Mouse (Mus musculus) lung, postnatal 4 days (tissue): ENCODE results near the gene Olfr288.

Experiments
- DNase-seq, 2 experiments: peaks; one replicate each; pipeline ENCODE4 v3.0.0; 2021

The Olfr288 gene

DNA sequence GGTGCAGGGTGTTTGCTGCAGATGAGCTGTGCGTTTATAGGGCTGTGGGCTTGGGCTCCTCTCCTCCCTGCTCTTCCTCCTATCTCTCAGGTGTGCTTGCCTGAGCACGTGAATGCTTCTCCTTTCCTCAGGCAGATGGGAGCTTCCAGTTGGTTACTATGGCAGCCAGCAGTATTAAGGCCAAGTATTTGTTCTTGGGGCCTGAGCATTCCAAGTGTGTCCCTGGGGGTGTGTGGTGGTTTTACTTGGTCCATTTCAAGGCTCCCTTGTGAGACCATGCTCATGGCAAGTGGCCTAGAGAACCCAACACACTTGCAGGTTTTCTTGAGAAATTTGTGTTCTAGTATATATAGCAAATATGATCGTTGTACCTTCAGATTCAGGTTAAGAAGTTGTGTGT, at the start of gene Olfr288:
Gene Olfr288 (minus strand): TSS at position 101 of the 400 bp plus-strand sequence.
- DNase-seq = no peak

DNA sequence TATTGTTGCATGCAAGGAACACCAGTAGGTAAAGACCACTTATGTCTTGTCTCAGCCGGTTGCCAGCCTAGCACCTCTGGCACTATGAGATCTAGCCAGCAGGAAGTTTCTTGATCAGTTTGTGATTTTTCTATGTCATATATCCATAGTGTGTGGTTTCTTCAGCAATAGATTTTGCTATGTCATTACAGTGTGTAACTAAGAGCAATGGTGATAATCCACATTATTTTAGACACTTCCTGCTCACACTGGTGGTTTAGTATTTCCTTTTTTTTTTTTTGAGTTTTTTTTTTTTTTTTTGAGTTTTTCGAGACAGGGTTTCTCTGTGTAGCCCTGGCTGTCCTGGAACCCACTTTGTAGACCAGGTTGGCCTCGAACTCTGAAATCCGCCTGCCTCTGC, 40.1 kb upstream of the Olfr288 start:
- no peak for DNase-seq

DNA sequence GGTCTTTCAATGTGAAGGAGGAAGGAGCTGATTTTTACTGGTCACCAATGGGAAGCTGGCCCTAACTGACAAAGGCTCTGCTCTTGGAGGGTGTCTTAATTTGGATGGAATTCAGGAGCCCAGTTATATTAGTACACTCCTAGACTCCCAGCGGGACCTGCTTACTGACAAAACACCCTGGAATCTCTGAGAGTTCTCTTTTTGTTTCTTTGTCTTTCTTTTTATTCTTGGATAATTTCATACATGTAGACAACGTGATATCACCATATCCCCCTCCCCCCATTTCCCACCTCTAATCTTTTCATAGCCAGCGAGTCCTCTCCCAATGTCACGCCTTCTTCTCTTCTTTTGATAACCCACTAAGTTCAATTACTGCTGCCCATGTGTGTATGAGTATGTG, 39.0 kb upstream of the Olfr288 start, which contains the start of gene Olfr286:
Gene Olfr286 (minus strand): TSS at position 101 of the 400 bp plus-strand sequence.
- no peak for DNase-seq

DNA sequence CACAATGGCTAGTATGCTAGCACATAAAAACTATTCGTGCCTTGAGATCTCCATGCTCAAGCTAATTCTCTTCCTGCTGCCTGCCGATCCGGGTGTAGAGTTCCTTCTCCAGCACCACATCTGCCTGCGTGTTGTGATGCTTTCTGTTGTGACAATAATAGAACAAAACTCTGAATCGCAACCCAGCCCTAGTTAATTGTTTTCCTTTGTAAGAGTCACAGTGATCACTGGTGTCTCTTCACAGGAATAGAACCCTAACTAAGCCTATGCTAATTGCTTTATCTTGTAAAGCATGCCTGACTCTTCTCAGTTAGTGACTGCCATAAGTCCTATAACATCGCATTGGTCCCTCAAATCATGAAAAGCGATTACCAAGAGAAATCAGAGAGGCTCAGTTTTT, 30.8 kb upstream of the Olfr288 start:
- DNase-seq = no peak

DNA sequence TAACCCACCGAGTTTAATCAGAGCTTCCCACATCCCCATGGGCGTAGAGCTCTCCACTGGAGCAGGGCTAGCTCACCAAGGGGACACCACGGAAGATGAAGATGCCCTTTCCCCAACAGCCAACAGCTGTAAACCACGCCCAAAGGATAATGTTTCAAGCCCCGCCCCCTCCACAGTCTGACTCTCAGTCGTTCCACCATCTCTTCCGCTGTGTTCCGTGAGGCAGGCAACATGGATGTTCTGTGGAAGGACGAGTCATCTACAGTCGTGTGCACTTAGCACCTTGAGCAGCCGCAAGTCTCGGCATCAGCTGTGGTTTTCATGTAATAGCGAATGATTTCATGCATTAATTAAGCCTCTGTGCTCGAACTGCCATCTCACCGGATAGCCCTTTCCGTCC, 30.3 kb upstream of the Olfr288 start:
- peak in 1 of 2 experiments; percentile 7 for DNase-seq

DNA sequence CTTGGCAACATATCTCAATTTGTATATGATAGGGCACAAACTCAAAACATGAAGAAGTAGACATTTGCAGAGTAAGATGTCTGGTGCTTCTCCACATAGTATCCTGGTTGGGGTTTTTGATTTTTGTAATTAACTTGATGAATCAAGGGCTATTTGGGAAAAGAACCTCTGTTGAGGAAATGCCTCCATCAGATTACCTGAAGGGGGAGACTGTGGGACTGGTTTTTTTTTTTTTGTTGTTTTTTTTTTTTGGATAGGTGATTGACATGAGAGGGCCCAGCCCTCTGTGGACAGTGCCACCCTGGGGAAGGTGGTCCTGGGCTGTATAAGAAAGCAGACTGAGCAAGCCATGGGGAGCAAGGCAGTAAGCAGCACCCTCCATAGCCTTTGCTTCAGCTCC, 27.0 kb upstream of the Olfr288 start:
- DNase-seq = no peak

DNA sequence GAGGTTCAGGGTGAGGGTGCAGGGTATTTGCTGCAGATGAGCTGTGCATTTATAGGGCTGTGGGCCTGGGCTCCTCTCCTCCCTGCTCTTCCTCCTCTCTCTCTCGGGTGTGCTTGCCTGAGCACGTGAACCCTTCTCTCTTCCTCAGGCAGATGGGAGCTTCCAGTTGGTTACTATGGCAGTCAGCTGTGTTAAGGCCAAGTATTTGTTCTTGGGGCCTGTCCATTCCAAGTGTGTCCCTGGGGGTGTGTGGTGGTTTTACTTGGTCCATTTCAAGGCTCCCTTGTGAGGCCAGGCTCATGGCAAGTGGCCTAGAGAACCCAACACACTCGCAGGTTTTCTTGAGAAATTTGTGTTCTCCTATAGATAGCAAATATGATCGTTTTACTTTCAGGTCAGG, 25.5 kb upstream of the Olfr288 start, which contains the start of the genes Gm44579 and Olfr287:
Gene Gm44579 (minus strand): TSS at position 101 of the 400 bp plus-strand sequence.
Gene Olfr287 (minus strand): TSS at position 180 of the 400 bp plus-strand sequence.
- DNase-seq = no peak

DNA sequence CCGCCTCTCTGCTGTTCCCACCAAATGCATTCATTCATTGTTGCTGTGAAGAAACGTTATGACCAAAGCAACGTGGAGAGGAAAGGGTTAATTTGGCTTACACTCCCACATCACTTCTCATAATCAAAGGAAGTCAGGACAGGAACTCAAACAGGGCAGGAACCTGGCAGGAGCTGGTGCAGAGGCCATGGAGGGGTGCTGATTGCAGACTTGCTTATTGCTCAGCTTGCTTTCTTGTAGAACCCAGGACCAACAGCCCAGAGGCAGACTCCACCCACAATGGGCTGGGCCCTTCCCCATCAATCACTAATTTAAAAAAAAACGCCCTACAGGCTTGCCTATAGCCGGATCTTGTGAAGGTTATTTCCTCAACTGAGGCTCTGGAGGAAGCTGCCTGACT, 18.8 kb upstream of the Olfr288 start:
- DNase-seq = peak in 1 of 2 experiments; percentile 48

DNA sequence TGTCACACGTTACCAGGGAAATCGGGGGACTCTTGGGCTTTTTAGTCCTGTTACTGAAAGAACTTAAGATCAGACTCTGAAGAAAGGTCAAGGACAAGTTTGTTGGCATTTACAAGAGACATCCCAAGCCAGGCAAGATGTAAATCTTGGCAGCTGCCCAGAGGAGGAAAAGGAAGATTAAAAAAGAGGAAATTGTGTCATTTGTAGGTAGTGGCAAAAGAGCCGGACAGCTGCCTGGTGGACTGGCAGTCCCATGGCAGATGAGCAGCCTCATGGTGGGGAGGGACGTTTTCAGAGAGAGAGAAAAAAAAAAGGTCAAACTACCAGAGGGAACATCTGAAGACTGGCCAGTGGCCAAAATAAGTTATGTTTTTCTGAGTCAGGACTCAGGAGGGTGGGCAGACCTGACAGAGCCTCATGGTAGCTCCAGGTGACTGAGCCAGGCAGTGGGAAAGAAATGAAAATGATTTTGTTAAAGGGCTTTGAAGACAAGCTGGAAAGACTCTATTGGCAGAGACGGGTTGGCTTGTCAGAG, 18.1 kb upstream of the Olfr288 start:
- peak; percentile 17 to 39 for DNase-seq

DNA sequence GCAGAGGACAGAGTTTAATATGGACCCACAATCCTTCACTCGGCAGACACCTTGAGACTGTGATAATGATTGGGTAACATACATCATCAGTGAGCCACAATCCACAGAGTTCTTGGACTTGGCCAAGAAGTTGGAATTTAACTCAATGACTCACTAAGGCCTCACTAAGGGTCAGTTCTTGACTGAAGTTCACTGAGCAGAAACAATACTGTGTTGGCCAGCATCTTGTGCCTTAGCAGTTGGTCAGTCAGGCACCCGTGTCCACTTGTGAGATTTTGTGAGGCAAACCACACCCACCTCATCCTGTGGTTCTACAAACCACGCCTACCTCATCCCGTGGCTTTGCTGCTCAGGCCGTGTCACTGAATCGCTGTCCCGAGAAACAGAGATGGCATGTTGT, 14.3 kb upstream of the Olfr288 start:
- DNase-seq = no peak

DNA sequence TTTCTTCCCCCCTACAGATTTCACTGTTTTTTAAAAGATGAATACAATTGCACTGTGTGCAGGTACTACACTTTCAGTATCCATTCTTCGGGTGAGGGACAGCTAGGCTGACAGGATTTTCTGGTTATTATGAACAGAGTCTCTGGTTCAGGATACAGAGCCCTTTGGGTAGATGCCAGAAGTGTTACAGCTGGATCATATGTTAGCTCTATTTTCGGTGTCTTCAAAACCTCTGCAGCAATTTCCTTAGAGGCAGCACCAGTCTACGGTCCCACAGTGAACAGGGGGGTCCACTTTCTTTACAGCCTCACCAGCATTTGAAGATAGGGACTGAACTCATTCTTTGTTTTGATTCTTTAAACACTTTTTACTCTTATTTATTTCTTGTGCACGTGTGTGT, 10.9 kb downstream of the Olfr288 start:
- DNase-seq = no peak

DNA sequence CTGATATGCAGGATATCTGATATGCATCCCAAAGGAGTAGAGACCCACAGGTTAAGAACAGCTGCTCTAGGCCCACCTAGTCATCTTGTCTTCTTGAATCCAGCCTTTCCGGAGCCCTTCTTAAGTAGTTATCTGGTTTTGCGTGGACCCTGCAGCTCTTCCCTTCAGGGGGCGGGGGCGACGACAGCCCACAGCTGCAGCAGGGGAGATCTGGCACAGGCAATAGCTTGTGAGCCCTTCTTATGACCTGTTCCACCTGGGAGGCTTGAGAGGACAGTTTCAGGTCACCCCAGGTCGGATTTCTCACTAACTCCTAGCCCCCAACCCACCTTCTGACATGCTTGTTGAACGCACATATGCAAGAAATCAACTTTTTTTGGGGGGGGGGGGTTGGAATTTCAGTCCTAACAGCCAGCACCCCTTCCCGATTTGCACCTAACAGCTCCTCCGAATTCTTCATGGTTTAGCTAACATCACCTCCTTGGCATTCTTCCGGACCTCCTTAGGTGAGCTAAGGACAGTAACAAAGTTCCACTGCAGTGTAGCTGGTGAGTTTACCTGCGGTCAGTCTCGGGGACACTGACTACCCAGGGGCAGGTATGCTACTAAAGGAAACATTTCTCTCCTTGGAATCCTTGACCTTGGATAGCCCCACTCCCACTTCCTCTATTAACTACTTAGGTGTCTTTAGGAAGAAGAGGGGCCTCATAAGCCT, 13.3 kb downstream of the Olfr288 start:
- DNase-seq = no peak

DNA sequence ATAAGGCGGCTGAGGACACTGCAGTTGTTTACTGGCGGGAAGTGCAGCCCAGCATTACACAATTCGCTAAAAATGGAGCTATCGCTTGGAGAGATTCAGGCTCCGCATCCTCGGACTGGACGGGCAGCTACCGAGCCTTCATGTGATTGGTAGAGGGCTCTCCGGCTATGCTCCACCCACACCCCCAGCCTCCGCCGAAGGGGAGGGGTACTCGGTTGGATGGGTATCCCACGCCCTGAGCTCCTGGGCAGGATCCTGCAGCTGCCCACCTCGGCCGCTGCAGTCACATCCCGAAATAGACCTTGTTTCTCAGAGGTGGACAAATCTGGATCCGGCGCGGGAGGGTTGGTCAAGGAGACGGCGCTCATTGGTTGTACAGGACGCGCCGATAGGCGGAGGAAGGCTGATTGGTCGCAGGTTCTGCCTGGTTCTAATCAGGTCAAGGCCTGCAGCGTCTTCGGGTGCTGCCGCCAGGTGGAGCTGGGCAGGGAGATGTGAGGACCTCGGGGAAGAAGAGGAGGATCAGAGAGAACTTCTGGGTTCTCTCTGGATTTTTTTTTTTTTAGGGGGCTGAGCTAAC, 14.1 kb downstream of the Olfr288 start:
- peak; percentile 92 to 94 for DNase-seq

DNA sequence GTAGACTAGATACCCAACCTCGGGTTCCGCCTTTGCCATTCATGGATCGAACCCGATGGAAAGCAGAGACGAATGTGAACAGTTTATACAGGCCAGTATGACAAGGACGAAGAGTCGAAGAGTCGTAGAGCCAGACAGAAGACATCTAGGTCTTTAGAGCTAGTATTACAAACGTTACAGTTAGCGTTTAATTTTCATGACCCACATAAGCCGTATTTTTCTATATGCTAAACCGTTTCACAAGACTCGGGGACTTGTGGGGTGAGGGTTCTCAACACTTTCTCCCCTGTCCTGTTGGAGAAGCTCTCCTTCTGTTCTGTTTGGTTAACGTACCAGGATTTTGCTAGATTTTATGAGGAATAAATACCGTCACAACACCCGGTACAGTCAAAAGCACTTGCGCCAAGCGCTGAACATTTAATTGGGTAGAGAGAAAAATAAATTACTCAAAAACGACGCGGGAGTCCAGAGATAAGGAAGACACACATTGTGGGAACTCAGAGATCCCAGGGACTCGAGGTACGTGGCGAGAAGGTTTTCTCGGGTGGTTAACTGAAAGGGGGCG, 14.7 kb downstream of the Olfr288 start:
- no peak for DNase-seq

DNA sequence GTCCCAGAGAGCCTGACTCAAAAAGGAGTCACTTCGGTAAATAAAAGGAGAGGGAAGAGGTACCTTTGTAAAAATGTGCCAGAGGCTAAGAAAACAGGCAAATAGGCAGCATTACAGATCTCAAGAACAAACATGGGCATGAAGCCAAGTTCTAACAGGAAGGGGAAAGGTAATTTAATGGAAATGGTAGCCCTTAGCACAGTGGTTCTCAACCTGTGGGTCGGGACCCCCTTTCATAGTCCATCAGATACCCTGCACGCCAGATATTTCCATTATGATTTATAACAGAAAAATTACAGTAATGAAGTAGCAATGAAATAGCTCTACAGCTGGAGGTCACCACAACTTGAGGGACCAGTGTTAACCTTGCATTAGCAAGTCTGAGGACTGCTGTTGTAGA, 18.0 kb downstream of the Olfr288 start:
- no peak for DNase-seq

DNA sequence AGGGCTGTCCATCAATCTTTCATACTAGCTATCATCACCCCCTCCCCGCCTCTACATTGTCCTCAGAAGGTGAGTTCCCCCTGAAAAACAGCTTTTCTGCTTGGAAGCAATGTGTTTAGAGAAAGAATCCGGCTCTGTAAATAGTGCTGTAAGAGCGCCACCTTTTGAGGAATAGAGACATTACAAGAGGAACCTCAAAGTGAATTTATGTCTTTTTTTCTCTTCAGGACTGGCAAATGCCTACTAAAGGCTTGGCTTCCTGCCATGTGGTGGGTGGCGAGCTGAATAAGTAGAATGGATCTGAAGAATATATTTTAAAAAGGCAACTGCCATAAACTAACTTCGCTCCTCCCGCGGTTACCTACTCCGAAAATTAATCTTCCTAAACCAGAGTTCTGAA, 21.5 kb downstream of the Olfr288 start:
- peak in 1 of 2 experiments; percentile 11 for DNase-seq

DNA sequence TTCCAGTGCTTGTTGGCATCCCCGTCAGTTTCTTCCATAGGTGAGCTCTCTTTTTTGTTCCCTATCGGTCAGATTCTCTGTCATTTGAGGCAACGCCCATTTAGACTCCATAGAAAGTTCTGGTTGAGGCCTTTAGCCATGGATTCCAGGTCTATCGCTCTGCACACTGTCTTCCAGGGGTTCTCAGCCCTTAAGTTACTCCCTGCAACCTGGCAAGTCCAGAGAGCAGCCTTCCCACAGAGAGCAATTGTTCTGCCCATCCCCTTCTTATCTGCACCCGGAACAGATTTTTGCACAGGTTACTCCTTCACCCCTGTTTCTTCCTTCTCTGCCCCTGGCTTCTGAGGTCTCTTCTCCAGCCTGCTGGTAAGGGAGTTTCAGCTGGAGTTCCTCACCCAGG, 23.2 kb downstream of the Olfr288 start:
- DNase-seq = no peak

DNA sequence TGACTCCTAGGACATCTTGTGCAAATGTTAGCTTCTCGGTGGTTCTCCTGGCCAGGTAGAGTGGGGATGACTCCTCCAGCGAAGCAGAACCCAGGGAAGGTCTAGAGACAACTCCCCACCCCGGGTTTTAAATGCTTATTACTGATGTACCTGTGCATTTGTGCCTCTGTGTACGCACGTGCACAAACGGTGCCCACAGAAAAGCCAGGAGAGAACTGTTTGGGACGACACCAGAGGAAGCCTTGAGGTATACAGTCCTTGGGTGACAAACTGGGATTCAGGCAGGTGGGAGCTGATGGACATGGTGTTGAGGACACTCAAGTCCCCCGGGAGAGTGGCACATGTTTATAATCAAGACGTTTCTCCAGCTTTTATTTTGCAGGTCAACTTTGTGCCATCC, 24.4 kb downstream of the Olfr288 start:
- DNase-seq = no peak

DNA sequence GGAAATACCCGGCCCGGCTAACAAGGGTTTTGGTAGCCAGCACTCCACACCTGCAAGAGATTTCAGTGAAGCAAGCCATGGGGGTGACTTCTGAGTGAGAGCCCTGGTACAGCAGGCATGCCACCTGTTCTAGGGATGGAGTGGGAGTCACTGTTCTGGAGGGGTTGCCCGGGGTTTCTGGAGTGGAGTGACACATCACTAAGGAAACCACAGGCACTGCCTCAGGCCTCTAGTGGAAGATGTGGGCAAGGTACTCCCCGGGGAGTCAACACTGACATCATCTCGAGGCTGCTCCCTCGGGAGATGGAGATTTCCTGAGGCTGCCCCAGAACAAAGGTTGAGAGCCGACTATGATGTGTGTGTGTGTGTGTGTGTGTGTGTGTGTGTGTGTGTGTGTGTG, 25.0 kb downstream of the Olfr288 start:
- DNase-seq = no peak

DNA sequence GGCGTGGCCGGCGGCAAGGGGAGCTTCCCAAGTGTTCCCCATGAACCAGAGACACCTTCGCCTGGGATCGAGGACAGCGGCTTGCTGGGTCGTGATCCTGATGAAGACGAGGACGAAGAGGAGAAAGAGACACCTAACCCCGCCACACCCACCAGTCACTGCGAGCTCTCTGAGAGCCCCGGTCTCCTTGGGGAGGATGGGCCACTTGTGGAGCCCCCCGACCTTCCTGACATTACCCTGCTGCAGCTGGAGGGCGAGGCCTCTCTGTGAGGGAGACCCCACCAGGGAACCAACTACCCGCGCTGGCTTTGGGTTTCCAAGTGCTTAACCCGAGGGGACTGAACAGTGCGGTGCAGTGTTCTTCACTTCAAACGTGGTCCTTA, 26.7 kb downstream of the Olfr288 start:
- DNase-seq = no peak

DNA sequence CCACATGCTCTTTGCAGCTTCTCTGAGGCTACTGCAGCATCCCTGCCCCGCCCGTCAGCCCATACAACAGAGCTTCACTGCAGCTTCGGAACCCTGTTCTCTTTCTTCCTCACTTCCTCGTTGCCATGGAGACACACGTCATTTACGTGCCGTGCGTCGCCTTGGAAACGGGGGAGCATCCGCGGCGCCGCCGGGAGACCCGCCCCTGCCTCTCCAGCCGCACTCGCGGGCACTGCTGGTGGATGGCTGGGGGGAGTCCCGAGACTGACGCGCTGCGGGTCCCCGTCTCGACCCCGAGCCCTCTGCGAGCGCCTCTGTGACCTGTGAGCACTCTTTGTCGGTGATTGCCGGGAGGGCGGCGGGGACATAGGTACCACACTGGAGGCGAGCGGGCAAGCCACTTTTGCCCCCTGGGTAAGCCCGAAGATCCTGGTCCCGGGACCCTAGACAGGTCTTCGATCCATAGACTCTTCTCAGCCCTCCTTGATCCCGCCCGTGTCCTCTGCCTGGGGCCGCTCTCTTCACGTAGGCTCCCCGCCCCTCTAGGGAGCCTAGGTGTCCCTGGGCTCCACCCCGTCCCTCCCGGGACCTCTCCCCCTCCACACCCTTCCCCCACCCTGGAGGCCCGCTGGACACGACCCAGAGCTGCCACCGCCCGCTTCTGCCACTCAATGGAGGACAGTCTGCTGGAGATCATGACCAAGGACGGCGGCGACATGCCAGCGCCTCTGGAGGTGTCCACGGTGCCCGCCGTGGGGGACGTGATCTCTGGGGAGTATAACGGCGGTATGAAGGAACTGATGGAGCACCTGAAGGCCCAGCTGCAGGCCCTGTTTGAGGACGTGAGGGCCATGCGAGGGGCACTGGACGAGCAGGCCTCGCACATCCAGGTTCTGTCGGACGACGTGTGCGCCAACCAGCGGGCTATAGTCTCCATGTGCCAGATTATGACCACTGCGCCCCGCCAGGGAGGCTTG, 27.4 kb downstream of the Olfr288 start:
- peak; percentile 74 to 76 for DNase-seq

DNA sequence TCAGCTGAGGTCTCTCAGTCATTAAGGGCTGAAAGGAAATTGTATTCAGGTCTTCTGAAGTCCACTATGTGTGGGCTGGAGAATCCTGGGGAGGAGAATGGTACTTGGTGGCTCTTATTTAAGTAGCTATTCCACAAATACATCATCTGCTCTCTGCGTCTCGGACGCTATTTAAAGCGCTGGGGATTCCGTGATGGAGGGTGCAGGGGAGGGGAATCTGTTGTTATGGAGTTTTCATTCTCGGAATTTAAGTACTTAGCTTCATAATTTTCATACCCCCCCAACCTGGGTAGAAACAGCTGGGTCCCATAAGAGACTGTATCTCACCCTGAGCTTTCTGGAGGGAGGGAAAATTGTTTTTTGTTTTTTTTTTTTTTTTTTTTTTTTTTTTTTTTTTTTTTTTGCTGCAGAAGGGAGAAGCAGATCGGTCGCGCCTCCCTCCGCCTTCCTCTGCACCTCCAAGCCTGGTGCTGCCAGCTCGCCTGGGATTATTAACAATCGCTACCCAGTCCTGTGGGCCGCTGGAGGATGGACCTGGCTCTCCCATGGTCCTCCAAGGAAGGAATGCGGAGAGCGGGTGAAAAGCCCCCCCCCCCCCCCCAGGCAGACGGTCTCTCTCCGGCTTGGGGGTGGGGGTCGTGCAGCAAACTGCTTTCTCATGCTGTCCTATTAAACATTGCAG, 28.2 kb downstream of the Olfr288 start, which contains the start of gene Ccdc184:
Gene Ccdc184 (plus strand): TSS at position 196 of the 682 bp plus-strand sequence.
- DNase-seq = no peak
